Mouse (Mus musculus) hindbrain, embryonic 11.5 days (tissue): ENCODE measurements at regions not wholly inside any gene's neighbourhood (a gene's known extent, or its start where the extent isn't known, plus 50 kb on each side); places are given as distances from the start of the nearest gene placed in this dataset.

Experiments
- ATAC-seq: fragments of 200-750 bp; cut with Nextera tagmentation; 2 replicates; pipeline ENCODE4 v1.8.0; 2017; ENCODE audit warnings: mild to moderate bottlenecking, moderate TSS enrichment, moderate library complexity; ENCODE audit not compliant: low FRiP score
- DNase-seq: peaks from one replicate; pipeline ENCODE4 v3.0.0-alpha.2; 2015; ENCODE audit warnings: low spot score
- H3K27ac ChIP-seq: fragments of 300-500 bp; sonication (generic); 2 replicates; pipeline ENCODE4 v1.5.1; 2014; ENCODE audit warnings: mild to moderate bottlenecking, low read depth, low read length
- H3K27me3 ChIP-seq: fragments of 300-500 bp; sonication (generic); 2 replicates; pipeline ENCODE4 v1.6.1; 2014; ENCODE audit warnings: mild to moderate bottlenecking, low read length, moderate library complexity, mixed read lengths; ENCODE audit not compliant: control insufficient read depth, insufficient read depth
- H3K36me3 ChIP-seq: fragments of 300-500 bp; sonication (generic); 2 replicates; pipeline ENCODE4 v1.6.1; 2014; ENCODE audit warnings: mild to moderate bottlenecking, low read length, moderate library complexity, mixed read lengths; ENCODE audit not compliant: control insufficient read depth, insufficient read depth
- H3K4me1 ChIP-seq: fragments of 300-500 bp; sonication (generic); replicated peaks from 2 replicates; pipeline ENCODE4 v1.6.1; 2014; ENCODE audit warnings: low read length, mixed read lengths; ENCODE audit not compliant: control insufficient read depth, insufficient read depth
- H3K4me2 ChIP-seq: fragments of 300-500 bp; sonication (generic); replicated peaks from 2 replicates; pipeline ENCODE4 v1.6.1; 2014; ENCODE audit warnings: mild to moderate bottlenecking, low read depth, low read length
- H3K4me3 ChIP-seq: fragments of 300-500 bp; sonication (generic); 2 replicates; pipeline ENCODE4 v1.5.1; 2014; ENCODE audit warnings: low read depth, low read length
- H3K9ac ChIP-seq: fragments of 300-500 bp; sonication (generic); 2 replicates; pipeline ENCODE4 v1.6.1; 2014; ENCODE audit warnings: low read depth, low read length
- H3K9me3 ChIP-seq: fragments of 300-500 bp; sonication (generic); 2 replicates; pipeline ENCODE4 v1.6.1; 2016; ENCODE audit warnings: low read length; ENCODE audit not compliant: control insufficient read depth
- WGBS: fragments of 180-500 bp; shearing (Covaris S2); extraction: QIAGEN DNeasy Blood & Tissue Kit; methylation state at CpG from one replicate; pipeline ENCODE4 v1.1.7; 2014; 5-methylcytosine and 5-hydroxymethylcytosine counted together

DNA sequence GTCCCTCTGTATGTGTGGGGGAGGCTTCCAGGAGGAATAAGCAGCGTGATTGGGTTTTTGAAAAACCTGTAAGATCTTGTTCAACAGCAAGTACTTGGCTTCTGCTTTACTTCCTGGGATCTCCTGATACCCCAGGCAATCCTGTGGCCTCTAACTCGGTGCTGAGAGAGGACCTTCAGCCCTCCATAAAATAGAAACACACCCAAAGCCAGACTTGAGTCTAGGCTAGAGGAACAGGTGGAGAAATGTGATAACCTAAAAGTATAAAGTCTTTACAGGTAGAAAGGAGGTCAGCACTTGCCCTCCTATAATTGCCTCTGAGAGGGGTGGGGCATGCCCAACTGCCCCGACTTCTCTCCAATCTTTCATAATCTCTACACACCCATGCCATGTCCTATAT is 183.1 kb downstream of the Ankrd16 start:
- no peaks in the 10 kb centered on the region for H3K4me1 ChIP-seq
- H3K9ac ChIP-seq = no peak overlapping the region
- H3K27ac ChIP-seq = no peak overlapping the region
- no peak overlapping the region for H3K4me3 ChIP-seq
- H3K9me3 ChIP-seq = no peaks in the 10 kb centered on the region
- no peaks in the 10 kb centered on the region for H3K36me3 ChIP-seq
- WGBS = 81% methylated on average over 3 of the region's 3 CpGs
- H3K27me3 ChIP-seq = no peaks in the 10 kb centered on the region
- DNase-seq (no peak), ATAC-seq (no peak)
- no peak overlapping the region for H3K4me2 ChIP-seq

GRCm38 (mm10) chr2:11965374-11965773 is 187.7 kb downstream of the Ankrd16 start:
- Histone ChIP-seq H3K9ac (no peak overlapping the region), H3K36me3 (no peaks in the 10 kb centered on the region), H3K27ac (no peak overlapping the region), H3K4me1 (no peaks in the 10 kb centered on the region), H3K4me2 (no peak overlapping the region), H3K4me3 (no peak overlapping the region), H3K27me3 (no peaks in the 10 kb centered on the region), H3K9me3 (no peaks in the 10 kb centered on the region)
- DNase-seq = peak; percentile 11
- WGBS = 63% methylated on average over 3 of the region's 3 CpGs
- no peak for ATAC-seq

GRCm38 (mm10) chr2:11967001-11967400 is 189.3 kb downstream of the Ankrd16 start:
- Histone ChIP-seq H3K9ac (no peak overlapping the region), H3K36me3 (no peaks in the 10 kb centered on the region), H3K4me3 (no peak overlapping the region), H3K9me3 (no peaks in the 10 kb centered on the region), H3K4me1 (no peaks in the 10 kb centered on the region), H3K27me3 (no peaks in the 10 kb centered on the region), H3K27ac (no peak overlapping the region), H3K4me2 (no peak overlapping the region)
- ATAC-seq = no peak
- 80% methylated on average over 2 of the region's 2 CpGs for WGBS
- DNase-seq = no peak

- Histone ChIP-seq H3K9me3 (no peaks in the 10 kb centered on the region), H3K4me3 (no peak overlapping the region), H3K27ac (no peak overlapping the region), H3K4me2 (no peak overlapping the region), H3K4me1 (no peaks in the 10 kb centered on the region), H3K36me3 (no peaks in the 10 kb centered on the region), H3K9ac (no peak overlapping the region), H3K27me3 (no peaks in the 10 kb centered on the region)
- DNase-seq (no peak), ATAC-seq (no peak)
- WGBS = 91% methylated on average over 5 of the region's 5 CpGs
Measured at GRCm38 (mm10) chr2:11971972-11972371, 194.3 kb downstream of the Ankrd16 start.

- Histone ChIP-seq H3K4me3 (no peak overlapping the region), H3K4me1 (no peaks in the 10 kb centered on the region), H3K27me3 (no peaks in the 10 kb centered on the region), H3K9ac (no peak overlapping the region), H3K9me3 (no peaks in the 10 kb centered on the region), H3K4me2 (no peak overlapping the region), H3K36me3 (no peaks in the 10 kb centered on the region), H3K27ac (no peak overlapping the region)
- DNase-seq (peak; percentile 71), ATAC-seq (peak; percentile 66; the same call in 1 of the 2 replicates)
- 37% methylated on average over 24 of the region's 24 CpGs for WGBS
Measured at GRCm38 (mm10) chr2:12001938-12002899, 224.5 kb downstream of the Ankrd16 start.

DNA sequence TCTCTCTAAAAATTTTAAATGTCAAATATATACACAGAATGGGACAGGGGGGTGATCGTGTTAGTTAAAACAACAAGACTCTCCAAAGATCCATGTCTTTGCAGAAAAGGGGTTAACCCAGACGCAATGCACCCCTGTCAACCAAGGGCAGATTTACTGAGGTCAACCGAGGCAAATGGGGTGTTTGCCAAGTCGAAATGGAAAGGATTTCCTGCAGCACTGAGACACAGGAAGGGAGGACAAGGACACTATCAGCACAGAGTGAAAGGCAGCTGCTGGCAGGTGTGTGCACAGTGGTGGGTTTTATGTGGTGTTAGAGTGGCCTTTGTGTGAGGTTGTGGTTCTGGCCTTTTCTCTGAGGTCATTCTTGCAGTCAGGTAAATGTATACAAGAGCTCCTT is 226.7 kb downstream of the Ankrd16 start:
- Histone ChIP-seq H3K9ac (no peak overlapping the region), H3K9me3 (no peaks in the 10 kb centered on the region), H3K4me1 (no peaks in the 10 kb centered on the region), H3K36me3 (no peaks in the 10 kb centered on the region), H3K27me3 (no peaks in the 10 kb centered on the region), H3K4me3 (no peak overlapping the region), H3K4me2 (no peak overlapping the region), H3K27ac (no peak overlapping the region)
- ATAC-seq (no peak), DNase-seq (no peak)
- 69% methylated on average over 4 of the region's 4 CpGs for WGBS

DNA sequence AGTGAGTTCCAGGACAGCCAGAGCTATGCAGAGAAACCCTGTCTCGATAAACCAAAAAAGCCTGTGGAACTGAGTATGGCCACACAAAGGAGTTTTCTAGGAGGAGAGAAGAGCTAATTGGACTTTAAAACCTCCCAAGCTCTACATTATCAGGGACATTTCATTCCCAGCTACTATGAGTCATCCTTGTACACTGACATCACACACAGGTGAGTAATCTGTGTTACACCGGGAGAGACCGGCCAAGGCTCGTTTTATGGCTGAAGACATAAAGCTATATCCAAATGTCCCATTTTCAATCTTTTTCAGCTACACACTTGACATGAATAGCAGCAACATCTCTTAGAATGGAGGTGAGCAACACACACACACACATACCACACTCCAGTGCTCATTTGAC is 229.5 kb downstream of the Ankrd16 start:
- 94% methylated on average over 4 of the region's 4 CpGs for WGBS
- Histone ChIP-seq H3K4me1 (no peaks in the 10 kb centered on the region), H3K27me3 (no peaks in the 10 kb centered on the region), H3K9ac (no peak overlapping the region), H3K4me3 (no peak overlapping the region), H3K4me2 (no peak overlapping the region), H3K27ac (no peak overlapping the region), H3K36me3 (no peaks in the 10 kb centered on the region), H3K9me3 (no peaks in the 10 kb centered on the region)
- ATAC-seq = no peak
- no peak for DNase-seq

DNA sequence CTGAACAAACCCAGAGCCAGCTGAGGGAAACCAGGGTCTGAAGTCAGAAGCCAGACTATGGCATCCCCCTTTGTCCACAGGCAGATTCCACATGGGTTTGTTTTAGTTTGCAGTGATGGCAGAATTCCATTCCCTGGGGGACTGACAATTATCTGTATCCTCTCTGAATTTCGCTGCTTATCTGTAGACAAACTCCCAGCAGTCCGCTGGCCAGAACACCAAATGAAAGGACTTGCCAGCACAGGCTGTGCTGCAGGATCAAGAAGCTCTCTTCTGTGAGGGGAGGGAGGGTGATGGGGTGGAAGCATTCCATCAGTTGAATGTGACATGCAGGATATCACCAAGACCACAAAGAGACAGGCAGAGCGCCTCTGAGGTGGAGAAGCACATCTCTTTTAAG is 233.8 kb downstream of the Ankrd16 start:
- ATAC-seq = no peak
- Histone ChIP-seq H3K36me3 (no peaks in the 10 kb centered on the region), H3K9ac (no peak overlapping the region), H3K4me2 (no peak overlapping the region), H3K27me3 (no peaks in the 10 kb centered on the region), H3K9me3 (no peaks in the 10 kb centered on the region), H3K4me1 (no peaks in the 10 kb centered on the region), H3K27ac (no peak overlapping the region), H3K4me3 (no peak overlapping the region)
- DNase-seq = no peak
- 69% methylated on average over 3 of the region's 3 CpGs for WGBS

- Histone ChIP-seq H3K27me3 (no peaks in the 10 kb centered on the region), H3K4me3 (no peak overlapping the region), H3K36me3 (no peaks in the 10 kb centered on the region), H3K9ac (no peak overlapping the region), H3K4me2 (no peak overlapping the region), H3K9me3 (no peaks in the 10 kb centered on the region), H3K4me1 (no peaks in the 10 kb centered on the region), H3K27ac (no peak overlapping the region)
- DNase-seq = no peak
- ATAC-seq = peak; percentile 52
- 22% methylated on average over 1 of the region's 1 CpGs for WGBS
Measured at GRCm38 (mm10) chr2:12019607-12020006, 241.9 kb downstream of the Ankrd16 start.
